Mouse (Mus musculus): ENCODE results near the gene Srrm3.

DNA sequence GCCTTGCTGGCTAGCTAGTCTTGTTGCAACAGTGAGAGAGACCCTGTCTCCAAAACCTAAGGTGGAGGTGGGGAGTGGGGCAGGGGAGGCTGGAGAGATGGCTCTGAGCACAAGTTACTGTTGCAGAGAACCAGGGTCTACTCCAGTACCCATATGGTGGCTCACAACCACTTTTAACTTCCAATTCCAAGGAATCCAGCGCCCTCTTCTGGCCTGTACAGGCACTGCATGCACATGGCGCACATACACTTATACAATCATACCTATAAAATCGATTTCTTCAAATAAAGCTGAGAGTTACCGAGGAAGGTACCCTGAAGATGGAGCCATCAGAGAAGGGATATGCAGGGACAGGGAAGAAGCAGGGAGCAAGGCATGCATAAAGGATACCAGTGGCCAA lies 40.8 kb downstream of the Srrm3 start:
- no peak; the same call in 1 of the 2 replicates for TF ChIP-seq CTCF (IDR thresholded peaks at IDR 0.05; ENCODE audit: low read depth, low read length)
- no peak for TF ChIP-seq POLR2A (IDR thresholded peaks at IDR 0.05; ENCODE audit: borderline replicate concordance, low read depth, low read length)
